Mouse (Mus musculus): ENCODE measurements around the gene Adal. TPM values are rescaled to one million over a fixed set of nuclear protein-coding genes. Genes with fewer than 3 reads are reported as not detected.
"Not testable (repeated sequence)": the region's sequence is repeated elsewhere in the genome, so short reads cannot be mapped to it uniquely, and the experiment has no call there.

Gene Adal
- 16.0 and 22.7 TPM in 2 replicates for polyA plus RNA-seq (2014; fragmentation: Nextera tagmentation; extraction: Ambion mirVana)

- peak within 1 kb of the TSS; percentile 79 for H3K9ac ChIP-seq (ENCODE audit: low read depth, low read length)
- H3K4me2 ChIP-seq (replicated peaks; ENCODE audit: low read depth, low read length): peak within 1 kb of the TSS; percentile 80
- H3K9me3 ChIP-seq (ENCODE audit: control insufficient read depth, low read length): peaks cover 10% of the 10 kb centered on the region
- peak; percentile 97 for ATAC-seq (ENCODE audit: low FRiP score, low TSS enrichment)
- H3K4me3 ChIP-seq (ENCODE audit: low read length): peak within 1 kb of the TSS; percentile 65
- peak within 1 kb of the TSS; percentile 98 for H3K27ac ChIP-seq (ENCODE audit: low read depth, low read length)
- no peaks in the 10 kb centered on the region for H3K27me3 ChIP-seq (ENCODE audit: control insufficient read depth, insufficient read depth, low read length)
- H3K36me3 ChIP-seq (ENCODE audit: control insufficient read depth, insufficient read depth, low read length): peaks cover 24% of the 10 kb centered on the region
- WGBS: 1% methylated on average over 83 of the region's 87 CpGs
- H3K4me1 ChIP-seq (ENCODE audit: control insufficient read depth, insufficient read depth, low read length): peaks cover 15% of the 10 kb centered on the region; the same call in 1 of the 2 replicates
Observed at GRCm38 (mm10) chr2:121140018-121140882, at the start of gene Adal, which contains the start of gene Lcmt2. TSS of gene Adal (plus strand) at chr2:121140428. TSS of gene Lcmt2 (minus strand) at chr2:121140653.

GRCm38 (mm10) chr2:121102051-121102450 is 38.2 kb upstream of the Adal start:
- Histone ChIP-seq H3K27me3 (ENCODE audit: control insufficient read depth, insufficient read depth, low read length) (no peaks in the 10 kb centered on the region), H3K9ac (ENCODE audit: low read depth, low read length) (no peak overlapping the region), H3K4me2 (replicated peaks; ENCODE audit: low read depth, low read length) (no peak overlapping the region), H3K4me1 (ENCODE audit: control insufficient read depth, insufficient read depth, low read length) (no peaks in the 10 kb centered on the region), H3K9me3 (ENCODE audit: control insufficient read depth, low read length) (no peaks in the 10 kb centered on the region), H3K36me3 (ENCODE audit: control insufficient read depth, insufficient read depth, low read length) (no peaks in the 10 kb centered on the region), H3K27ac (ENCODE audit: low read depth, low read length) (no peak overlapping the region), H3K4me3 (ENCODE audit: low read length) (no peak overlapping the region)
- 27% methylated on average over 9 of the region's 9 CpGs for WGBS
- peak; percentile 49; the same call in 1 of the 2 replicates for ATAC-seq (ENCODE audit: low FRiP score, low TSS enrichment)

- Histone ChIP-seq H3K27ac (ENCODE audit: low read depth, low read length) (no peak overlapping the region), H3K4me3 (ENCODE audit: low read length) (no peak overlapping the region), H3K9me3 (ENCODE audit: control insufficient read depth, low read length) (no peaks in the 10 kb centered on the region), H3K4me1 (ENCODE audit: control insufficient read depth, insufficient read depth, low read length) (no peaks in the 10 kb centered on the region), H3K4me2 (replicated peaks; ENCODE audit: low read depth, low read length) (no peak overlapping the region), H3K9ac (ENCODE audit: low read depth, low read length) (no peak overlapping the region), H3K27me3 (ENCODE audit: control insufficient read depth, insufficient read depth, low read length) (no peaks in the 10 kb centered on the region), H3K36me3 (ENCODE audit: control insufficient read depth, insufficient read depth, low read length) (no peaks in the 10 kb centered on the region)
- ATAC-seq (ENCODE audit: low FRiP score, low TSS enrichment): no peak
Observed at GRCm38 (mm10) chr2:121105940-121106339, 34.3 kb upstream of the Adal start.

GRCm38 (mm10) chr2:121109695-121110094 is 30.5 kb upstream of the Adal start, which contains the start of gene Tgm7:
TSS of gene Tgm7 (minus strand) at chr2:121109795.
- H3K9ac ChIP-seq (ENCODE audit: low read depth, low read length): no peak within 1 kb of the TSS
- no peaks in the 10 kb centered on the region for H3K36me3 ChIP-seq (ENCODE audit: control insufficient read depth, insufficient read depth, low read length)
- no peak within 1 kb of the TSS for H3K4me2 ChIP-seq (replicated peaks; ENCODE audit: low read depth, low read length)
- H3K27me3 ChIP-seq (ENCODE audit: control insufficient read depth, insufficient read depth, low read length): no peaks in the 10 kb centered on the region
- no peak within 1 kb of the TSS for H3K27ac ChIP-seq (ENCODE audit: low read depth, low read length)
- no peaks in the 10 kb centered on the region for H3K9me3 ChIP-seq (ENCODE audit: control insufficient read depth, low read length)
- H3K4me3 ChIP-seq (ENCODE audit: low read length): no peak within 1 kb of the TSS
- WGBS: 86% methylated on average over 4 of the region's 4 CpGs
- ATAC-seq (ENCODE audit: low FRiP score, low TSS enrichment): no peak
- no peaks in the 10 kb centered on the region for H3K4me1 ChIP-seq (ENCODE audit: control insufficient read depth, insufficient read depth, low read length)

- Histone ChIP-seq H3K27ac (ENCODE audit: low read depth, low read length) (no peak overlapping the region), H3K4me1 (ENCODE audit: control insufficient read depth, insufficient read depth, low read length) (no peaks in the 10 kb centered on the region), H3K4me2 (replicated peaks; ENCODE audit: low read depth, low read length) (no peak overlapping the region), H3K9me3 (ENCODE audit: control insufficient read depth, low read length) (no peaks in the 10 kb centered on the region), H3K4me3 (ENCODE audit: low read length) (no peak overlapping the region), H3K27me3 (ENCODE audit: control insufficient read depth, insufficient read depth, low read length) (no peaks in the 10 kb centered on the region), H3K36me3 (ENCODE audit: control insufficient read depth, insufficient read depth, low read length) (no peaks in the 10 kb centered on the region), H3K9ac (ENCODE audit: low read depth, low read length) (no peak overlapping the region)
- WGBS: 71% methylated on average over 2 of the region's 2 CpGs
- ATAC-seq (ENCODE audit: low FRiP score, low TSS enrichment): no peak
Observed at GRCm38 (mm10) chr2:121115418-121115817, 24.8 kb upstream of the Adal start.

GRCm38 (mm10) chr2:121119260-121119659 is 21.0 kb upstream of the Adal start:
- no peak overlapping the region for H3K4me2 ChIP-seq (replicated peaks; ENCODE audit: low read depth, low read length)
- no peak for ATAC-seq (ENCODE audit: low FRiP score, low TSS enrichment)
- no peaks in the 10 kb centered on the region for H3K9me3 ChIP-seq (ENCODE audit: control insufficient read depth, low read length)
- no peak overlapping the region for H3K9ac ChIP-seq (ENCODE audit: low read depth, low read length)
- 90% methylated on average over 3 of the region's 3 CpGs for WGBS
- no peaks in the 10 kb centered on the region for H3K36me3 ChIP-seq (ENCODE audit: control insufficient read depth, insufficient read depth, low read length)
- H3K27me3 ChIP-seq (ENCODE audit: control insufficient read depth, insufficient read depth, low read length): no peaks in the 10 kb centered on the region
- no peak overlapping the region for H3K27ac ChIP-seq (ENCODE audit: low read depth, low read length)
- no peaks in the 10 kb centered on the region for H3K4me1 ChIP-seq (ENCODE audit: control insufficient read depth, insufficient read depth, low read length)
- no peak overlapping the region for H3K4me3 ChIP-seq (ENCODE audit: low read length)

- H3K36me3 ChIP-seq (ENCODE audit: control insufficient read depth, insufficient read depth, low read length); H3K27me3 ChIP-seq (ENCODE audit: control insufficient read depth, insufficient read depth, low read length); H3K9ac ChIP-seq (ENCODE audit: low read depth, low read length); H3K4me3 ChIP-seq (ENCODE audit: low read length); ATAC-seq (ENCODE audit: low FRiP score, low TSS enrichment); H3K4me2 ChIP-seq (replicated peaks; ENCODE audit: low read depth, low read length); H3K9me3 ChIP-seq (ENCODE audit: control insufficient read depth, low read length); H3K27ac ChIP-seq (ENCODE audit: low read depth, low read length); H3K4me1 ChIP-seq (ENCODE audit: control insufficient read depth, insufficient read depth, low read length): not testable (repeated sequence)
- 93% methylated on average over 5 of the region's 5 CpGs for WGBS
Observed at GRCm38 (mm10) chr2:121126302-121126701, 13.9 kb upstream of the Adal start.

GRCm38 (mm10) chr2:121127536-121127935 is 12.7 kb upstream of the Adal start:
- H3K36me3 ChIP-seq (ENCODE audit: control insufficient read depth, insufficient read depth, low read length): no peaks in the 10 kb centered on the region
- WGBS: 71% methylated on average over 1 of the region's 1 CpGs
- ATAC-seq (ENCODE audit: low FRiP score, low TSS enrichment): no peak

GRCm38 (mm10) chr2:121128865-121129620 is 11.2 kb upstream of the Adal start:
- H3K4me2 ChIP-seq (replicated peaks; ENCODE audit: low read depth, low read length): no peak overlapping the region
- WGBS: 69% methylated on average over 9 of the region's 9 CpGs

More at GRCm38 (mm10) chr2:121127536-121127935, 12.7 kb upstream of the Adal start:
- Histone ChIP-seq H3K27ac (ENCODE audit: low read depth, low read length) (no peak overlapping the region), H3K9me3 (ENCODE audit: control insufficient read depth, low read length) (no peaks in the 10 kb centered on the region), H3K27me3 (ENCODE audit: control insufficient read depth, insufficient read depth, low read length) (no peaks in the 10 kb centered on the region), H3K9ac (ENCODE audit: low read depth, low read length) (no peak overlapping the region), H3K4me1 (ENCODE audit: control insufficient read depth, insufficient read depth, low read length) (no peaks in the 10 kb centered on the region), H3K4me2 (replicated peaks; ENCODE audit: low read depth, low read length) (no peak overlapping the region), H3K4me3 (ENCODE audit: low read length) (no peak overlapping the region)

More at GRCm38 (mm10) chr2:121128865-121129620, 11.2 kb upstream of the Adal start:
- Histone ChIP-seq H3K27ac (ENCODE audit: low read depth, low read length) (no peak overlapping the region), H3K9me3 (ENCODE audit: control insufficient read depth, low read length) (no peaks in the 10 kb centered on the region), H3K9ac (ENCODE audit: low read depth, low read length) (no peak overlapping the region), H3K4me1 (ENCODE audit: control insufficient read depth, insufficient read depth, low read length) (no peaks in the 10 kb centered on the region), H3K4me3 (ENCODE audit: low read length) (no peak overlapping the region), H3K27me3 (ENCODE audit: control insufficient read depth, insufficient read depth, low read length) (no peaks in the 10 kb centered on the region), H3K36me3 (ENCODE audit: control insufficient read depth, insufficient read depth, low read length) (no peaks in the 10 kb centered on the region)
- no peak for ATAC-seq (ENCODE audit: low FRiP score, low TSS enrichment)
